Mouse (Mus musculus) heart, embryonic 16.5 days (tissue): ENCODE measurements around the gene Gm45062. TPM values are rescaled to one million over a fixed set of nuclear protein-coding genes. Genes with fewer than 3 reads are reported as not detected.

Source experiments
- ATAC-seq: fragments of 200-750 bp; cut with Nextera tagmentation; replicated peaks from 2 replicates; pipeline ENCODE4 v1.8.0; 2017; ENCODE audit warnings: moderate number of reproducible peaks; ENCODE audit not compliant: insufficient read depth, low FRiP score; ENCODE audit errors: extremely low read depth
- H3K27ac ChIP-seq: fragments of 300-500 bp; sonication (generic); 2 replicates; pipeline ENCODE4 v1.5.1; 2014; ENCODE audit warnings: mild to moderate bottlenecking, low read length, control low read depth, moderate library complexity
- H3K27me3 ChIP-seq: fragments of 300-500 bp; sonication (generic); 2 replicates; pipeline ENCODE4 v1.6.1; 2014; ENCODE audit warnings: low read length, mixed read lengths; ENCODE audit not compliant: control insufficient read depth, insufficient read depth
- H3K36me3 ChIP-seq: fragments of 300-500 bp; sonication (generic); 2 replicates; pipeline ENCODE4 v1.6.1; 2014; ENCODE audit not compliant: control insufficient read depth, insufficient read depth
- H3K4me1 ChIP-seq: fragments of 300-500 bp; sonication (generic); 2 replicates; pipeline ENCODE4 v1.6.1; 2014; ENCODE audit warnings: low read length, mixed read lengths; ENCODE audit not compliant: control insufficient read depth, insufficient read depth
- H3K4me2 ChIP-seq: fragments of 300-500 bp; sonication (generic); 2 replicates; pipeline ENCODE4 v1.6.1; 2014; ENCODE audit warnings: low read depth, mild to moderate bottlenecking, control low read depth, low read length
- H3K4me3 ChIP-seq: fragments of 300-500 bp; sonication (generic); 2 replicates; pipeline ENCODE4 v1.5.1; 2014; ENCODE audit warnings: mild to moderate bottlenecking, control low read depth, low read length
- H3K9ac ChIP-seq: fragments of 300-500 bp; sonication (generic); 2 replicates; pipeline ENCODE4 v1.6.1; 2014; ENCODE audit warnings: low read length, control low read depth
- H3K9me3 ChIP-seq: fragments of 300-500 bp; sonication (generic); replicated peaks from 2 replicates; pipeline ENCODE4 v1.6.1; 2016; ENCODE audit warnings: low read length; ENCODE audit not compliant: control insufficient read depth
- WGBS: fragments of 180-500 bp; shearing (Covaris S2); extraction: QIAGEN DNeasy Blood & Tissue Kit; methylation state at CpG from one replicate; pipeline ENCODE4 v1.1.7; 2014; 5-methylcytosine and 5-hydroxymethylcytosine counted together
- polyA plus RNA-seq: library from polyadenylated mRNA; unstranded; fragments of >200 nt; fragmentation: Nextera tagmentation; extraction: Ambion mirVana; gene quantifications from 2 replicates; pipeline ENCODE4 v1.2.1, GENCODE M21; 2015

Gene Gm45062
- polyA plus RNA-seq, result 6.6 and 9.1 TPM in 2 replicates

DNA sequence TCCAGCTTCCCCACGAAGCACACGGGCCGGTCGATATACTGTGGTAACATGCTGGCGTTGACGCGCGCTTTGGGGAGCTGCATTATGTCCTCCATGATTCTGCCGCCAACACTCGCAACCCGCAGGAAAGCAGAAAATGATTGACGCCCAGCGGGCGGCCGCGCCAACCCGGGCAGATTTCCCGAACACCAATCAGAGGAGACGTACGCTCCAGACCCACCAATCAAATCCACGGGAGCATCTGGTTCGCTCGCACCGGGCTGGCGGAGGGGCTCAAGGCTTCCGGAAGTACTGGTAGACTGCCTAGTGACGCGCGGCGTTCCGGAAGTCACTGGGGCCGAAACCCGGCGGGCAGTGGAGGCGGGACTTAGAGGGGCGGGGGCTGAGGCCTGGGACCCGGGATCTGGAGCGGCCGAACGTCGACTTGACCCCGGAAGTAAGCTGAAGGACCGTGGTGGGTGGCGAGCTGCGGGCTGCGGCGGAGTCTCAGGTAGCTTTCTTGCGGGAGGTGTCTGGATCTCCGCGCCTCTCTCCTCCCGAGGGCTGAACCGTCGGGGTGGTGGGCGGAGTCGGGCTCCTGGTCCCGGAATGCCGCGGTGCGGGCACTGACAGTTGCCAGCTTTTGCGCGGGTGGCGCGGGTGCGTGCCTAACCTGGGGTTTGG is at the start of gene Gm45062, which contains the start of the genes Rpa3 and Umad1:
TSS of gene Gm45062 (plus strand) at position 447 of the 663 bp plus-strand sequence.
TSS of gene Rpa3 (minus strand) at position 170 of the 663 bp plus-strand sequence.
TSS of gene Umad1 (plus strand) at position 285 of the 663 bp plus-strand sequence.
- peak; percentile 100 for ATAC-seq
- H3K9ac ChIP-seq, result peak within 1 kb of the TSS; percentile 82
- H3K4me3 ChIP-seq, result peak within 1 kb of the TSS; percentile 82
- H3K9me3 ChIP-seq, result no peaks in the 10 kb centered on the region
- no peaks in the 10 kb centered on the region for H3K27me3 ChIP-seq
- H3K4me2 ChIP-seq, result peak within 1 kb of the TSS; percentile 77
- H3K27ac ChIP-seq, result peak within 1 kb of the TSS; percentile 74
- peaks cover 9% of the 10 kb centered on the region; the same call in 1 of the 2 replicates for H3K4me1 ChIP-seq
- no peaks in the 10 kb centered on the region; the same call in 1 of the 2 replicates for H3K36me3 ChIP-seq
- WGBS, result under 1% methylated on average over 64 of the region's 64 CpGs

DNA sequence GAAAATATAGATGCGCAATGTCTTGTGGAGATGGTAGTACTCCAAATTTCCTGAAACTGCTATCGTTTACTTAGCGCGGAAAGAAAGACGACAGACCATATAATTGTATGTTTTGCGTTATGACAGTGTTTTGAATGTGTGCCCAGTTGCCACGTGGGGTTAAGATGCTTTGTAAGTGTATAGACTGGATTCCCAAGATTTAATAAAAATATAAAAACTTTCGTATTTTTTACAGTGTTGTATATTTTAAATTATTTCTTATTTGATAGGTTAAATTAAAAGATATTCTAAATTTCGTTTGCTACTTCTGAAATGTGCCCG is 49.4 kb upstream of the Gm45062 start:
- peak overlapping the region; percentile 94 for H3K27ac ChIP-seq
- peak overlapping the region; percentile 86 for H3K4me3 ChIP-seq
- no peaks in the 10 kb centered on the region for H3K27me3 ChIP-seq
- 11% methylated on average over 10 of the region's 10 CpGs for WGBS
- H3K4me1 ChIP-seq, result peaks cover 9% of the 10 kb centered on the region
- H3K36me3 ChIP-seq, result peaks cover 2% of the 10 kb centered on the region
- H3K9me3 ChIP-seq, result no peaks in the 10 kb centered on the region
- peak overlapping the region; percentile 87 for H3K4me2 ChIP-seq
- H3K9ac ChIP-seq, result peak overlapping the region; percentile 95
- ATAC-seq, result no peak

DNA sequence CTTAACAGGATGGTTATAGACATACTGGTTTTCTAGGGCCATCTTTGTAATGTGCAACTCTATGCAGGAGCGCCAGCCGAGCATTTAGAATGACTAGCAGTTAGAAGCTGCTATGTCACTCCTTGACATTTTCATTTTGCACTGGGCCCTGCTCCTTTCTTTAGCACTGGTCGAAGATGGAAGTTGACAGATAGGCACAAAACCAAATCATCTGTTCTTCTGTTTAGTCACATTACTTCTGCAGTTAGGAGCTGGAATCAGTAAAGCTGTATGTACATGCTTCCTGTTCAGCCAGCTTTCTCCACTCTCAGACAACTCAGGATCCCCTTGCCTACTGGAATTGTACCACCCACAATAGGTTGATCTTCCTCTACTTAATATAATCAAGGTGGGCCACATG is 48.6 kb upstream of the Gm45062 start:
- Histone ChIP-seq H3K4me3 (no peak overlapping the region), H3K9ac (no peak overlapping the region), H3K27me3 (no peaks in the 10 kb centered on the region), H3K9me3 (no peaks in the 10 kb centered on the region), H3K36me3 (peaks cover 10% of the 10 kb centered on the region), H3K27ac (no peak overlapping the region), H3K4me2 (no peak overlapping the region), H3K4me1 (peaks cover 9% of the 10 kb centered on the region)
- ATAC-seq, result no peak
- 81% methylated on average over 3 of the region's 3 CpGs for WGBS

DNA sequence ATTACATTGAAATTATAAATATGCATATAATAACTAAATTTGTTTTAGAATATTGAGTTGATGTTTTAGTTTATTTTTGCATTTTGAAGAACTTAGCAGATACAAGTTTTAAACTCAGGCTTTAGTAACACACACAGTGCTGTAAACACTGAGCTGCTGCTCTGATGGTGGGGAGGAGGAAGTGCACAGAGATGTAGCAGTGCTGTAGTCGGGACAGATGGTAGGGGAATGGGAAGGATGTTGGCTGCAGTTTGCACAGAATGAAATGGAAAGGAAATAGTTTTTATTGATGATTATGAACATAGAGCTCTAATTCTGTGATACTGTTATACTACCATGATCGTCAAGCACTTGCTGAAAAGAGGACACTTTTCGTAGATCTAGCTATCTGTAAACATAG is 32.2 kb upstream of the Gm45062 start:
- no peaks in the 10 kb centered on the region for H3K4me1 ChIP-seq
- no peak overlapping the region for H3K4me2 ChIP-seq
- H3K4me3 ChIP-seq, result no peak overlapping the region
- no peaks in the 10 kb centered on the region for H3K9me3 ChIP-seq
- no peak for ATAC-seq
- 77% methylated on average over 3 of the region's 3 CpGs for WGBS
- no peaks in the 10 kb centered on the region for H3K27me3 ChIP-seq
- H3K36me3 ChIP-seq, result peaks cover 19% of the 10 kb centered on the region
- H3K27ac ChIP-seq, result no peak overlapping the region
- no peak overlapping the region for H3K9ac ChIP-seq

DNA sequence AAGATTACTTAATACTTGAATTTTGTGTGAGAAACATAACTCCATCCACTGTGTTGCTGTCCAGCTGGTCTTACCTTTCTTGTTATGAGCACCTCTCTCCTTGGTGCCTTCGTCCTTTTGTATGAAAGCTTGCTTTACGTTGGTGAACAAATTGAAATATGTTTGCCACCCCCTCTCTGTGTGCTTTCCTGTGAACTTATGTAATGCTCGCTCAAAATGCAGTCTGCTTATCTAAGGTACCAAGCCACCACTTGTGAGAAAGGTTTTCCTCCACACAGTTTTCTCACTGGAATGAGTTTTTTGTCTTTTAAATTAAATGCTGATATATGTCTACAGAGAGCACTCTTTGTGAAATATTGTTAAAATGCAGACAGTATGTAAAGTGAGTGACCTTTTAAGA is 30.7 kb upstream of the Gm45062 start:
- H3K4me1 ChIP-seq, result no peaks in the 10 kb centered on the region
- WGBS, result 85% methylated on average over 3 of the region's 3 CpGs
- H3K4me3 ChIP-seq, result no peak overlapping the region
- H3K27ac ChIP-seq, result no peak overlapping the region
- H3K27me3 ChIP-seq, result no peaks in the 10 kb centered on the region
- H3K9me3 ChIP-seq, result no peaks in the 10 kb centered on the region
- H3K36me3 ChIP-seq, result peaks cover 20% of the 10 kb centered on the region
- ATAC-seq, result no peak
- no peak overlapping the region for H3K4me2 ChIP-seq
- no peak overlapping the region for H3K9ac ChIP-seq

DNA sequence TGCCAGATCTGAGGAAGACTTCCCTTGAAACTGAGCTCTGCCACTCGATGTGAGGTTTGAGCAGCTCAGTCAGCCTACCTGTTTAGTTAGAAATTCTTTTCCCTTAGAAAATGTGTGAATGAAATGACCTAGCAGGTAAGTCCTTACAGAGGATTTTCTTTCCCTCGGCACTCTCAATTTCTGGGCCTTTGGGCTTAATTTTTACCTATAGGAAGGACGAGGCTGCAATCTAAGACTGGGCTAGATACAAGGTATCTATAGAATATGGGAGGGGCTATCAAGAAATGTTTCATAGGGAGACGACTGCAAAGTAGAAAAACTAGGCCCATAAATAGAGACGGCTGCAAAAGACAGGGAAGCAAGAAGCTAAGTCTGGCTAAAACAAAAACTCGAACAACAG is 934 bp upstream of the Gm45062 start:
- Histone ChIP-seq H3K4me3 (peak overlapping the region; percentile 82), H3K9me3 (no peaks in the 10 kb centered on the region), H3K27ac (peak overlapping the region; percentile 74), H3K27me3 (no peaks in the 10 kb centered on the region), H3K9ac (peak overlapping the region; percentile 82), H3K36me3 (no peaks in the 10 kb centered on the region; the same call in 1 of the 2 replicates), H3K4me2 (peak overlapping the region; percentile 70), H3K4me1 (peaks cover 9% of the 10 kb centered on the region; the same call in 1 of the 2 replicates)
- no peak for ATAC-seq
- WGBS, result 7% methylated on average over 6 of the region's 6 CpGs

DNA sequence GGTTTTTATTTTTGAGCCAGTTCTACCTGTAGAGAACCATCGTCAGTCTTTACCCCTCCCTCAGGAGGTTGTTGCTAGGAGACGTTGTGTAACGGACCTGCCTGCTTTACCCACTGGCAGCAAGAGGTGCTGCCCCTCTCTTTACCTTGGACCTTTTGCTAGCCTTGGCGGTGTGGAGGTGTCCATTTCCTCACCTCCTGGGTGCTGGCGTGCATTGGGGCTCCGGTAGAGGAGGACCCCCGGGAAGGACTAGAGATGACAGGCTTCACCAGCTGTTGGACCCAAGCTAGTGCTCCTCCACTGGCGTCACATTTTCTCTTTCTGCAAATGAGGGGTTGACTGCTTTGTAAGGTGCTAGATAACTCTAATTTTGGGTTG is 406 bp downstream of the Gm45062 start:
- WGBS, result under 1% methylated on average over 8 of the region's 8 CpGs

DNA sequence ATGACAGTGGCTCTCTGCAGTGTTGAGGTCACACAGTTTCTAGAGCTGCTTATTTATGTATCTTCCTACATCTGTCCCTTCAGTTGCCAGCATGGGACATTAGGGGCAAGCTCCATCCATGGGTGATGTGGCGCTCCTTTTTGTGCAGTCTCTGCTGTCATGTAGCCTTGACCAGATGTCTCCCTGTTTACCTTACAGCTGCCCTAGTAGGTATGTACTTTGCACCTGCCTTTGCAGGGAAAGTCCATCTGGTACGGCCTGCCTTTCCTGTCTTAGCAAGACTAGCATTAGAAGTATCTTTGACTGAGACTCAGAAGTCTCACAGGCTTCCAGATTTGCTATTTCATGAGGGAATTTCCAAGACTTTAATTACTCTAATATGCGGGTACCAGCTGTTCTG is 11.8 kb downstream of the Gm45062 start:
- no peak overlapping the region for H3K9ac ChIP-seq
- 89% methylated on average over 3 of the region's 3 CpGs for WGBS
- H3K27me3 ChIP-seq, result no peaks in the 10 kb centered on the region
- H3K4me1 ChIP-seq, result no peaks in the 10 kb centered on the region
- H3K4me3 ChIP-seq, result no peak overlapping the region
- ATAC-seq, result no peak
- H3K36me3 ChIP-seq, result no peaks in the 10 kb centered on the region
- no peak overlapping the region for H3K27ac ChIP-seq
- H3K4me2 ChIP-seq, result no peak overlapping the region
- H3K9me3 ChIP-seq, result no peaks in the 10 kb centered on the region

More for the DNA sequence above, 406 bp downstream of the Gm45062 start:
- no peak for ATAC-seq
- Histone ChIP-seq H3K4me1 (peaks cover 9% of the 10 kb centered on the region; the same call in 1 of the 2 replicates), H3K27me3 (no peaks in the 10 kb centered on the region), H3K9ac (peak overlapping the region; percentile 82), H3K27ac (peak overlapping the region; percentile 64), H3K4me2 (peak overlapping the region; percentile 77), H3K4me3 (peak overlapping the region; percentile 82), H3K9me3 (no peaks in the 10 kb centered on the region), H3K36me3 (no peaks in the 10 kb centered on the region)

DNA sequence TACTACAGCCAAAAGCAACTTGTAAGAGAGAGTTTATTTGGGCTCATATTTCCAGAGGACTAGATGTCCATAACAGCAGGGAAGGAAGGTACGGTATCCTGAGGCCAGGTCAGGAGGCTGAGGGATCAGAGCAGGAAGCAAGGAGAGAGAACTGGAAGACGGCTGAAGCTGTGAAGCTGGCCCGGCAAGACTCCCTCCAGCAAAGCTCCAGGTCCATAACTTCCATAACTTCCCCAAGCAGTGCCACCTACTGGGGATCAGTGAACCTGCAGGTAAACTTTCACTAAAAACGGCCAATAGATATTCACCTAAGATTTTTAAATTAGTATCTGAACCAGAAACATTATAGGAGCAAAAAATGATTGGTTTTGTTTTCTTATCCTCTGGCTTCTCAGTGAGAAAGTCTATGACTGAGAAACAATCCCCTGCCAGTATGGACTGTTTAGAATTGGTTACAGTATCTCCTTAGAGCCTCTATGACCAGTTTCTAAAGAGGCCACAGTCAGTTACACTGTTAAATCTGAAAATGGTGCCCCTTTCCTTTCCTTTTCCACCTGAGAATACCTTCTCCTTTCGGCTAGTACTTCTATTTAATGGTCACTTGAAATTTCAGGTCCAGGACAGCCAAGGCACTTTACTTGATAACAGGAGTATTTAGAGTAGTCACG is 15.3 kb downstream of the Gm45062 start:
- Histone ChIP-seq H3K4me1 (peaks cover 4% of the 10 kb centered on the region; the same call in 1 of the 2 replicates), H3K9me3 (no peaks in the 10 kb centered on the region), H3K27ac (no peak overlapping the region), H3K9ac (no peak overlapping the region), H3K36me3 (peaks cover 3% of the 10 kb centered on the region; the same call in 1 of the 2 replicates), H3K27me3 (no peaks in the 10 kb centered on the region), H3K4me3 (no peak overlapping the region), H3K4me2 (no peak overlapping the region)
- 33% methylated on average over 6 of the region's 6 CpGs for WGBS
- ATAC-seq, result no peak
